Mouse (Mus musculus) ES-E14 (cell line): Measurements from ENCODE around the gene Cand1.

Source experiments
- CHD2 ChIP-seq: IDR thresholded peaks from 2 replicates; pipeline ENCODE4 v1.6.1; 2014; ENCODE audit warnings: mild to moderate bottlenecking, low read depth, low read length, inconsistent platforms
- HCFC1 ChIP-seq: IDR thresholded peaks from 2 replicates; pipeline ENCODE4 v1.6.1; 2012; ENCODE audit warnings: low read length, inconsistent platforms, borderline replicate concordance; ENCODE audit not compliant: insufficient read depth
- MAFK ChIP-seq: IDR thresholded peaks from 2 replicates; pipeline ENCODE4 v1.6.1; 2014; ENCODE audit warnings: mild to moderate bottlenecking, low read depth, low read length, inconsistent platforms; ENCODE audit not compliant: insufficient read depth
- ZC3H11A ChIP-seq: IDR thresholded peaks from 2 replicates; pipeline ENCODE4 v1.6.1; 2012; ENCODE audit warnings: low read depth, mild to moderate bottlenecking, inconsistent platforms, low read length, borderline replicate concordance
- ZNF384 ChIP-seq: IDR thresholded peaks from 2 replicates; pipeline ENCODE4 v1.6.1; 2012; ENCODE audit warnings: low read depth, low read length, inconsistent platforms

- TF ChIP-seq CHD2, result no peak
- no peak for TF ChIP-seq MAFK
- no peak for TF ChIP-seq HCFC1
- no peak for TF ChIP-seq ZNF384
- TF ChIP-seq ZC3H11A, result no peak
These were observed 32.1 kb upstream of the Cand1 start for GRCm38 (mm10) chr10:119272005-119272404.
